Mouse (Mus musculus) stomach, embryonic 16.5 days (tissue): ENCODE measurements around the gene Nid2. TPM values are rescaled to one million over a fixed set of nuclear protein-coding genes. Genes with fewer than 3 reads are reported as not detected.

ENCODE experiments used
- ATAC-seq: fragments of 200-750 bp; cut with Nextera tagmentation; 2 replicates; pipeline ENCODE4 v1.8.0; 2017; ENCODE audit warnings: moderate number of reproducible peaks, moderate TSS enrichment; ENCODE audit not compliant: insufficient read depth, low FRiP score
- H3K27ac ChIP-seq: fragments of 300-500 bp; sonication (generic); 2 replicates; pipeline ENCODE4 v1.5.1; 2014; ENCODE audit warnings: low read length
- H3K27me3 ChIP-seq: fragments of 300-500 bp; sonication (generic); 2 replicates; pipeline ENCODE4 v1.6.1; 2014; ENCODE audit warnings: low read length, control low read depth, mixed read lengths; ENCODE audit not compliant: control insufficient read depth, insufficient read depth
- H3K36me3 ChIP-seq: fragments of 300-500 bp; sonication (generic); 2 replicates; pipeline ENCODE4 v1.6.1; 2014; ENCODE audit warnings: low read length; ENCODE audit not compliant: control insufficient read depth, insufficient read depth
- H3K4me1 ChIP-seq: fragments of 300-500 bp; sonication (generic); 2 replicates; pipeline ENCODE4 v1.6.1; 2014; ENCODE audit warnings: low read length, control low read depth, mixed read lengths; ENCODE audit not compliant: control insufficient read depth, insufficient read depth
- H3K4me2 ChIP-seq: fragments of 300-500 bp; sonication (generic); 2 replicates; pipeline ENCODE4 v1.6.1; 2014; ENCODE audit warnings: low read depth, low read length, mixed read lengths
- H3K4me3 ChIP-seq: fragments of 300-500 bp; sonication (generic); replicated peaks from 2 replicates; pipeline ENCODE4 v1.5.1; 2014; ENCODE audit warnings: mild to moderate bottlenecking, low read length
- H3K9ac ChIP-seq: fragments of 300-500 bp; sonication (generic); 2 replicates; pipeline ENCODE4 v1.6.1; 2014; ENCODE audit warnings: low read length
- H3K9me3 ChIP-seq: fragments of 300-500 bp; sonication (generic); replicated peaks from 2 replicates; pipeline ENCODE4 v1.6.1; 2016; ENCODE audit warnings: low read length, control low read depth; ENCODE audit not compliant: control insufficient read depth
- WGBS: fragments of 180-500 bp; shearing (Covaris S2); extraction: QIAGEN DNeasy Blood & Tissue Kit; methylation state at CpG from one replicate; pipeline ENCODE4 v1.1.7; 2014; 5-methylcytosine and 5-hydroxymethylcytosine counted together
- polyA plus RNA-seq: library from polyadenylated mRNA; unstranded; fragments of >200 nt; fragmentation: Nextera tagmentation; extraction: Ambion mirVana; gene quantifications from 2 replicates; pipeline ENCODE4 v1.2.1, GENCODE M21; 2015

Gene Nid2
- polyA plus RNA-seq, 1 experiment from 2014 or later: 94.3 TPM

DNA sequence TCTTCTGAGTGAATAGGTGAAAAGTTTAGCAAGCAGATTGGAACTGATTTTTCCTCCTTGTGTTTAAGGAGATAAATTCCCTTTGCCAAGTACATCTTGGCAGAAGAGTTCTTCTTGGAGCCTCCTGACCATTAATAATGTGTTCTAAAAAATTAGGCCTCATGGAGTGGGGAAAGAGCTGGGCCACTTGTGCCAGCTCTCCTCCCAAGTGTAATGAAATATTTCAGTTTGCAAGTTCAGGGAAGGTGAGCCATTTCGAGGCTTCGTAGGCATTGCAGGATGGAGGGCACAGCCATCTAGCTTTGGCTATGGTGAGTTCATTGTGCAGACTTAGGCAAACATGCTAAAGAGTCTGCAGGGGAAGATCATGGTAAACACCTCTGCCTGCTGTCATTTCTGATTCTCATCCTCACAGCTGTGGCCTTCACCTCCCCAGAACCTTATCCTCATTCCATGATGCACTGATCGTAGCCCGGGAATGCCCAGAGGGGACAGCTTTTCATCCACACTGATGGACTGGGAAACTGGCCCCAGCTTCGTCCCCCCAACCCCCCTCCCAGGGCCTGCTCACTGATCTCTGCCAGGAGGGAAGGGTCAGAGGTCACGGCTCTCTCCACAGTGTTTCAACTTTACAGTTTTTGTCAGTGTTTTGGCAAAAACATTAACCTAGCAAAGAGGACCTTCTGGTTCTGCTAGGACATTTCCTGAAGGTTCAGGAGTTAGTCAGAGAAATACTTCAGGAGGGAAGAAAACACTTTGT lies 18.6 kb downstream of the Nid2 start:
- H3K4me1 ChIP-seq: peaks cover 7% of the 10 kb centered on the region
- no peaks in the 10 kb centered on the region for H3K9me3 ChIP-seq
- no peak overlapping the region for H3K4me2 ChIP-seq
- no peaks in the 10 kb centered on the region for H3K27me3 ChIP-seq
- H3K36me3 ChIP-seq: no peaks in the 10 kb centered on the region
- WGBS: 37% methylated on average over 6 of the region's 6 CpGs
- no peak overlapping the region for H3K9ac ChIP-seq
- H3K27ac ChIP-seq: peak overlapping the region; percentile 20; the same call in 1 of the 2 replicates
- H3K4me3 ChIP-seq: no peak overlapping the region
- no peak for ATAC-seq

DNA sequence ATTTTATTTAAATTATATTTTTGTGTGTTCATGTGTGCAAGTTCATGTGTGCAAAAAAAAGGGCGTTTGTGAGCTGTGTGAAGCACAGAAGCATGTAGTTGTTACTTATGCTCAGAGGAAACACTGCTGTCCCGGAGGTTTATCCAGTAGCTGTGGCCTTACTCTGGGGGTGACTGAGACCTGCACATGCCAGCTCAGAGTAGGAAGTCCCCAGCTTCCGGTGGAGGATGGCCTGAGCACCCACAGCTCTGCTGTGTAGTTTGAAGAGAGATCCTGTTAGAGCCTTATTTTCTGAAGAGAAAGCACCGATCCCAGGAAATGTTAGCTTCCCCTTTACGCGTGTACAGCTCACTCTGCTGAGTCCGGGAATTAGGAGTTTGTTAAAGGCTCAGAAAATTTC lies 20.1 kb downstream of the Nid2 start:
- WGBS: 58% methylated on average over 7 of the region's 7 CpGs
- no peak overlapping the region for H3K9ac ChIP-seq
- no peak overlapping the region for H3K4me2 ChIP-seq
- ATAC-seq: no peak
- H3K27me3 ChIP-seq: no peaks in the 10 kb centered on the region
- H3K4me3 ChIP-seq: no peak overlapping the region
- no peaks in the 10 kb centered on the region for H3K9me3 ChIP-seq
- H3K27ac ChIP-seq: no peak overlapping the region
- H3K4me1 ChIP-seq: peaks cover 7% of the 10 kb centered on the region
- no peaks in the 10 kb centered on the region for H3K36me3 ChIP-seq

DNA sequence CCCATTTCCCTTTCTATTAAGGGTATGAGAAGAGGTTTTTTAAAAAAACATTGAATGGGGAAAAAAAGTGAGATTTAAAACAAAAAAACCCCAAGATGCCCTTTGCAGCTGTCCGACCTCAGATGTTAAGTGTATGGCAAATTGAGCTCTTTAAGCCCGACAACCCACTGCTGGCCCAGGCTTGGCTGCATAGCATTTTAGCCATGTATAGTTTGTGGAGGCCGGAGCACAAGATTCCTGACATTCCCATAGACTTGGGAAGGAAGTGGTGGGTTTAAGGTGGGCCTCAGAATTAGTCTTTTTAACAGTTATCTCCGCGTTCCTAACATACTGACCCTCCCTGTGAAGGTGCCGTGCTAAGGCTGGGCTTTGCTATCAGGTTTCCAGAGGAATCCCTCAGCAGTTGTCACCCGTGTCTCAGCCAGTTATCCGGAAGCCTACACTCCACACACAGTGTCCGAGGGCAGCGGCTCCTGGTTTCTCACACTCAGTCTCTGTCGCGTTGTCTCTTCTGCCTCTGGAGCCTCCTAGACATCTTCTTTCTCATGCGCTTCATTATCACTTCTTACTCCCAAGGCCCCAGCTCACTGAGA lies 23.1 kb downstream of the Nid2 start:
- H3K4me3 ChIP-seq: no peak overlapping the region
- no peaks in the 10 kb centered on the region for H3K9me3 ChIP-seq
- no peak overlapping the region for H3K9ac ChIP-seq
- peaks cover 7% of the 10 kb centered on the region for H3K4me1 ChIP-seq
- H3K4me2 ChIP-seq: no peak overlapping the region
- no peaks in the 10 kb centered on the region for H3K27me3 ChIP-seq
- H3K27ac ChIP-seq: no peak overlapping the region
- no peaks in the 10 kb centered on the region for H3K36me3 ChIP-seq
- ATAC-seq: no peak
- WGBS: 58% methylated on average over 13 of the region's 13 CpGs

DNA sequence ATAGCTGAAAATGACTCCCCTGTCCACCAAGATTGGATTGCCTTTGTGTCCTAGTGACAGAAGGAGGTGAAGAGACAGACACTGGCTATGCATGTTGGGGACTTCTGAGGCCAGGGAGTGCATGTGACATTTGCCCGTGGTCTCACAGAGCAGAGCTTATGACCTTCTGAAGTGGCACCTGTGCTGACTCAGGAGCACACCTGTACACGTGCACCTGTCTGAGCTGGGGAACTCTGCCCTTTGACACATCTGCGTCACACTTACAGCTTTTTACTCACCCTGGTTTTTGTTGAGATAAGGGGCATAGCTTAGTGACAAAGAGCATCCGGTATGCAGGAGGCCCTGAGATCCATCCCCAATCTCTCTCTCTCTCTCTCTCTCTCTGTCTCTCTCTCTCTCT lies 24.4 kb downstream of the Nid2 start:
- 72% methylated on average over 4 of the region's 4 CpGs for WGBS
- ATAC-seq: no peak
- Histone ChIP-seq H3K27me3 (no peaks in the 10 kb centered on the region), H3K36me3 (no peaks in the 10 kb centered on the region), H3K4me2 (no peak overlapping the region), H3K4me1 (no peaks in the 10 kb centered on the region; the same call in 1 of the 2 replicates), H3K9ac (no peak overlapping the region), H3K4me3 (no peak overlapping the region), H3K9me3 (no peaks in the 10 kb centered on the region), H3K27ac (no peak overlapping the region)

GRCm38 (mm10) chr14:19776179-19776578 lies 25.1 kb downstream of the Nid2 start:
- H3K4me3 ChIP-seq: no peak overlapping the region
- H3K9me3 ChIP-seq: no peaks in the 10 kb centered on the region
- no peaks in the 10 kb centered on the region; the same call in 1 of the 2 replicates for H3K4me1 ChIP-seq
- no peaks in the 10 kb centered on the region for H3K36me3 ChIP-seq
- no peak overlapping the region for H3K27ac ChIP-seq
- no peak overlapping the region for H3K4me2 ChIP-seq
- H3K27me3 ChIP-seq: no peaks in the 10 kb centered on the region
- no peak overlapping the region for H3K9ac ChIP-seq
- no peak for ATAC-seq
- 91% methylated on average over 5 of the region's 5 CpGs for WGBS

DNA sequence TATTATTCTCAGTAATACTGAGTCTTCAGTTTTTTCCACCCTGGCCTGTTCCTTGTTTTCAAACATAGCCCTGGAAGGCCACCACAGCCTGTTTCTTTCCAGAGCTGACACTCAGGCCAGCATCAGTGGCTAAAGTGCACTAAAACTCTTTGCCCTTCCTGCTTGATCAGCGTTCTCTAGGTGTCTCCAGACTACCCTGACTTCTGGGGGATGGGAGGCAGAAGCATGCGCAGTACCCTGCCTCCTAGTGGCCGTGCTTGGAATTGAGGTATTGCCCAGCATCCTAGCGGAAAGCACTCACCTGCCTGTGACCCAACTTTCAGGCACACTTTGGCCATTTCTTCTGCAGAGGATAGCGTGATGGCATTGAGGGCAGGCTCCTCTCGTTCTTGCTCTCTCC lies 25.8 kb downstream of the Nid2 start:
- no peaks in the 10 kb centered on the region for H3K9me3 ChIP-seq
- ATAC-seq: 0 out of 2 replicates have a peak, but pooled peaks have one; percentile 52
- no peaks in the 10 kb centered on the region for H3K36me3 ChIP-seq
- no peaks in the 10 kb centered on the region for H3K27me3 ChIP-seq
- H3K4me2 ChIP-seq: no peak overlapping the region
- H3K4me3 ChIP-seq: no peak overlapping the region
- H3K4me1 ChIP-seq: no peaks in the 10 kb centered on the region; the same call in 1 of the 2 replicates
- no peak overlapping the region for H3K9ac ChIP-seq
- WGBS: 59% methylated on average over 6 of the region's 6 CpGs
- no peak overlapping the region for H3K27ac ChIP-seq

- no peak for ATAC-seq
- Histone ChIP-seq H3K4me3 (no peak overlapping the region), H3K4me2 (no peak overlapping the region), H3K9ac (no peak overlapping the region), H3K4me1 (no peaks in the 10 kb centered on the region; the same call in 1 of the 2 replicates), H3K27me3 (no peaks in the 10 kb centered on the region), H3K27ac (no peak overlapping the region), H3K9me3 (no peaks in the 10 kb centered on the region), H3K36me3 (no peaks in the 10 kb centered on the region)
- WGBS: 85% methylated on average over 6 of the region's 6 CpGs
Observed at GRCm38 (mm10) chr14:19777365-19777764, 26.3 kb downstream of the Nid2 start.

- 78% methylated on average over 13 of the region's 13 CpGs for WGBS
Observed at GRCm38 (mm10) chr14:19777945-19778344, 26.9 kb downstream of the Nid2 start.

DNA sequence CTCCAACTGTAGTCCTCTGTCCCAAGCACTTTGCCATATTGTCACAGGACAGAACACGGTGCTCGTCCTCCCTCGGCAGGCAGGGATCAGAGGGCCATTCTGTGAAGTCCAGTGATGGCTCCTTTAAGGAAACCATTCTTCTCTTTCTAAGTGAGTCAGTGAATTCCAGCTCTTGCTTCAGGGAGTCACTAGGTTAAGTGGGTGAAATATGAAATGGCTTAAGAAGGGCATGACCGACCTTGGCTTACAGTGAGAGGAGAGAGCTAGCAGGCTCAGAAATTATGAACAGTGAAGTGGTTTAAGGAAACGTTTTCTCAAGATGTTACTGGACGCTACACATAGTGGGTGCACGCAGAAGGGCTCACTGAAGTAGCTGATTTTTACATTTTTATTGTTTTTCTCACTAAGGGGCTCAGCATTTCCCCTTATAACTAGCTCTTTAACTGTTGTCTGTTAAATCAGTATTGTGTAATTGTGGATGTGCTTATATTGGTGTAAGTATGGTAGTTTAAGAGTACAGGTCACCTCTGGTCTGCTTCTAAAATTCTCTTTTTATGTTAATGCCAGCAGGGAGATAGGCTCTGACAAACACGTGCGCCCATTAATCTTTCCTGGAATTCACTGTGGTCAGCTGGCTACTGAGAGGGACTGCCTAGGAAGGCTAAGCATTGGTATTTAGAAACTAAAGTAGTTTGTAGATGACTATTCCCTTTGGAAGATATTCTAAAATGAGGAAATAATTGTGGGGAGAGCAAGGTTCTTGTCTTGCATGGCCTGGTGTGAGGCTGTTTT lies 34.9 kb downstream of the Nid2 start:
- H3K4me2 ChIP-seq: no peak overlapping the region
- no peaks in the 10 kb centered on the region for H3K27me3 ChIP-seq
- H3K4me1 ChIP-seq: no peaks in the 10 kb centered on the region
- H3K36me3 ChIP-seq: no peaks in the 10 kb centered on the region
- no peaks in the 10 kb centered on the region for H3K9me3 ChIP-seq
- no peak overlapping the region for H3K27ac ChIP-seq
- H3K4me3 ChIP-seq: no peak overlapping the region
- 62% methylated on average over 9 of the region's 9 CpGs for WGBS
- H3K9ac ChIP-seq: no peak overlapping the region
- no peak for ATAC-seq

More at GRCm38 (mm10) chr14:19777945-19778344, 26.9 kb downstream of the Nid2 start:
- H3K27ac ChIP-seq: no peak overlapping the region
- no peak overlapping the region for H3K4me2 ChIP-seq
- no peaks in the 10 kb centered on the region for H3K27me3 ChIP-seq
- no peaks in the 10 kb centered on the region for H3K9me3 ChIP-seq
- no peaks in the 10 kb centered on the region for H3K36me3 ChIP-seq
- H3K4me1 ChIP-seq: no peaks in the 10 kb centered on the region; the same call in 1 of the 2 replicates
- no peak overlapping the region for H3K4me3 ChIP-seq
- no peak for ATAC-seq
- H3K9ac ChIP-seq: no peak overlapping the region
